Mouse (Mus musculus): ENCODE data around the gene AU040320. TPM values are rescaled to one million over a fixed set of nuclear protein-coding genes. Genes with fewer than 3 reads are reported as not detected.

Gene AU040320
- total RNA-seq, 2 experiments from 2014 or later = 15.4 to 16.8 TPM

DNA sequence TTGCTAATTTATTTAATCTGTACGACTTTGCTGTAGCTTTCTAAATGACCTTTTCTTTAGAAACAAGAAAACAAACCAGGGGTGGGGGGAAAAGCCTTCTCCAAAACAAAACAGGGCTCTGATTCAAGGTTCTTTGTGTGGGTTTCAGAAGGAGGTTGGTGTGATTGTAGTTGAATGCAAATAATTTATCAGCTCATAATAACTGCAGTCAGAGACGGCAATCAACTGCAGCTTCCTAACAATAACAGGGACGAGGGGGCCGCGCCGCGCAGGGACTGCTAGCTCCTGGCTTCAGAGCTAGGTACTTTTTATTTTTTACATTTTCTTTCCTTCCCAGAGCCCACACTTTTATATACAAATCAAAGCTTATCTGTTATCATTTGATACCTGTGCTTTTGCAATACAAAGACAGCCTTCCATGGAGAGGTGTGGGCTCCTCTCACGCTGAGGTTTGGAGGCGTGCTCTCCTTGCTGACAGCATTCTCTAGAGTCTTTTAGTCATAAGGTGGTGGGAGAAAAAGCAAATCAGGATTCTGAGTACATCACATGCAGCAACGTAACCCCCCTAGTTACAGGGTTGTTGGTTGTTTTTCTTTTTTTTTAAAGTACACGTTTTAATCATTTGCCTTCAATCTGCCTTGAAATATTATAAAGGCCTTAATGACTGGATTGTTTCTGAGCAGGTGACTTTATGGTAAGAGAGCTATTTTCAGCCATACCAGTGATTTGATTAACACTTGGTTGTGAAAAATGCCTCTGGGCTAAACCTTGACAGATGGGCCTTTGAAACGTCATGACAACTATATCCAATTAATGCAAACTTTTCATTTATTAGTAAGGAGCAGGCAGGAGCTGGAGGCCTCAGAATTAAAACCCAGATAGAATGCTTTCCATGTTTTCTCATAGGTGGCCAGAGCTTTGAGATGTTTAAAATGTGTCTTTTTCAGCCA lies 26.8 kb downstream of the AU040320 start:
- no peak for ATAC-seq (replicated peaks; ENCODE audit: poor library complexity, severe bottlenecking)

GRCm38 (mm10) chr4:126781871-126782270 lies 28.5 kb downstream of the AU040320 start:
- no peak for ATAC-seq (replicated peaks; ENCODE audit: poor library complexity, severe bottlenecking)

DNA sequence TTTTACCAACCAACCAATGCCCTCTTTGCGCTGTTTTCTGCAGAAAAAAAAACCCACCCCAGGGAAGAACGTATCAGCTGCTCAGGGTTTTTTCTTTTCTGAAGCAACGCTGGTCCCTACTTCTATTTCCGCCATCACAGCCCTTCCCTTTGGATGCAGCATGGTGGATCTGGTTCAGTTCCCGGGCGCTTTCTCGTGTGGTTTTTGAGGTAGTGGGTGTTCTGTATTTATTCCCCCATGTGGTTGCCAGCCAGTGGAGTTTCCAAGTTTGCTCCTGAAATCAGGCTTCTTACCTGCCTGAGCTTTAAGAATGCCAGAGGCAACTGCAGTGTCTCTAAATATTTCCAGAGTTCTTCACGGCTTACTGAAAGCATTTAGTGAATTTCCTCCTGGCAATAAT lies 29.2 kb downstream of the AU040320 start:
- no peak for ATAC-seq (replicated peaks; ENCODE audit: poor library complexity, severe bottlenecking)

DNA sequence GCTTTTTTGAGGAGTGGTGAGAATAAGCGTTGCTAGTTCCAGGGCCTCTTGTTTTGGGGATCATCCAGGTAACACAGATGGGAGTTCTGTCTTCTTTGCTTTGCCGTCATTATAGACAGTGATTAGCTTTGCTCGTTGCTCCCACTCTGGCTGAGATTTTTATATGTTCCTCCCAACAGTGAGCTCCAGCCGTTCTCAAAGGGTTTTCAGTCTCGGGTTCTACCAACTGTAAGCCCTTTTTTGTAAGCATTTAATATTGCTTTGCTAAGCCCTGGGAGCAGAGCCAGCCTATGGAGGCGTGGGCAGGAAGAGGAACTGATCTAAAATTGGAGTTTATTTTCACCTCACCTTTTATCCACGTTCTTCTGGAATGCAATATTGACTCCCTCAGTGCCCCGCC lies 29.7 kb downstream of the AU040320 start:
- ATAC-seq (replicated peaks; ENCODE audit: poor library complexity, severe bottlenecking) = no peak

GRCm38 (mm10) chr4:126792341-126793102 lies 39.2 kb downstream of the AU040320 start:
- no peak for ATAC-seq (replicated peaks; ENCODE audit: poor library complexity, severe bottlenecking)

DNA sequence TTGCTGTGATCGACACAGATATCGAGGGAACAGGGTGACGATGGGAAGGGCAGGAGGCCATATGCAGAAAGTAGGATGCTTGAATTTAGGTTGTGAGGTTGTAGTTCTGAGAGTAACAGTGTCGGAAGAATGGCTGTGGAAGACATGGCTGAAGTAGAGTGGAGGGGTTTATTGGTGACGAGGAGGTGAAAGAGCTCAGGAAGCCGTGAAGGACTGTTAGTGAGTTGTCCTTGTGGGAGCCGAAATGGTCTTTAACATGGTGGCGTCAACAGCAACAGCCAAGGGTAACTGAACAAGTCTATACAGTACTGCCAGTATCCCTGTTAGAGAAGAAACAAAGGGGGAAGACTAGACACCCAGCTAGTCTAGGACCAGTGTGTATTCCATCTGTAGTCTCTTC lies 48.8 kb downstream of the AU040320 start:
- ATAC-seq (replicated peaks; ENCODE audit: poor library complexity, severe bottlenecking) = no peak

DNA sequence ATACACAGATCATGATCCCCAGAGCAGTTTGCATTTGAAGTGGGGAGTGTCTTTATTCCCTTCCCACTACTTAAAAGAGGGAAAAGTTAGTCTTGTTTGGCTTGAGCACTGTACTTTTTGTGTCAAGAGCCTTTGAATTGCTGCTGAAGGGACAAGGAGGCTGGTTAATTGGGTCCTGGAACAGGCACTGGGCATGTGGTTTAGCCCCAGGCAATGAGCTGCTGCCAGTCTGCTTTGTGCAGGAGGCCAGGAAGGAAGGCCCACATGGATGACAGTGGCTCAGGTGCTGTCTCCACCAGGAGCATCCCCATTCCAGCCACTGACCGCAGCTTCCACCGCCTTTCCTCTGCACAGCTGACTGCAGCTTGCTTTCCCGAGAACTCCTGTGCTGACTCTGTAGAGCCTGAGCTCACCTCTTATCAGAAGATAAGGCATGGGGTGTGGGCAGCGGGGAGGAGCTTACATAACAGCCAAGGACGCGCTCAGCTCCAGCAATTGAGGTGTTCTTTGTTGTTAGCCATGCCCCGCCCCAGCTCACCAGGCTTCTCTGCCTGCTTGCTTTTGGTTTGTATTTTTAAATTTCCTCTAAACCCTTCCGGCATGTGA lies 50.0 kb downstream of the AU040320 start:
- ATAC-seq (replicated peaks; ENCODE audit: poor library complexity, severe bottlenecking) = no peak

DNA sequence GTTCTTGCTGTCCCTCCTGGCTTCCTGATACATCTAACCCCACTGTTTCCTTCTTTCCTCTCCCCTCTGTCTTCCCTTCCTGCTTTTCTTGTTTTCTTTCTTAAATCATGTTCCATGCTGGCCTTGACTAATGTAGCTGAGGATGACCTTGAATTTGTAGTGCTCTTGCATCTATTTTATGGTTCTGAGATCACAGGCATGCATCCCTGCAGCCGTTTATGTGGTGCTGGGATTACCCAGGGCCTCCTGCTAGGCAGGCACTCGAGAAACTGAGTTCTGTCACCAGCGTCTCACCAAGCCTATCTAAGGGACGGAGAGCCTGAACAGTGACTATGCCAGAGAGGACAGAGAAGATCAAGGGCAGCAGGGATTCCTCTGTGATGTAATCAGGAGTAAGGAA lies 52.4 kb downstream of the AU040320 start:
- no peak for ATAC-seq (replicated peaks; ENCODE audit: poor library complexity, severe bottlenecking)

GRCm38 (mm10) chr4:126806692-126807427 lies 53.5 kb downstream of the AU040320 start:
- ATAC-seq (replicated peaks; ENCODE audit: poor library complexity, severe bottlenecking) = no peak

DNA sequence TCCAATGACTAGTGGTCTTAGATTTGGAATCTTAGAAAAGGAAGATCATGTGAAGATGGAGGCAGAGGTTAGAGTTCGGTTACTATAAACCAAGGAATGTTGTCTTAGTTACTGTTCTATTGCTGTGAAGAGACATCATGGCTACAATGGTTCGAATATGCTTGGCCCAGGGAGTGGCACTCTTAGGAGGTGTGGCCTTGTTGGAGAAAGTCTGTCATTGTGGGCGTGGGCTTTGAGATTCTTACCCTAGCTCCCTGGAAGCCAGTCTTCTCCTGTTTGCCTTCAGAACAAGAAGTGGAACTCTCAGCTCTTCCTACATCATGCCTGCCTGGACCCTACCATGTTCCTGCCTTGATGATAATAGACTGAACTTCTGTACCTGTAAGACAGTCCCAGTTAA lies 57.2 kb downstream of the AU040320 start:
- ATAC-seq (replicated peaks; ENCODE audit: poor library complexity, severe bottlenecking) = no peak

DNA sequence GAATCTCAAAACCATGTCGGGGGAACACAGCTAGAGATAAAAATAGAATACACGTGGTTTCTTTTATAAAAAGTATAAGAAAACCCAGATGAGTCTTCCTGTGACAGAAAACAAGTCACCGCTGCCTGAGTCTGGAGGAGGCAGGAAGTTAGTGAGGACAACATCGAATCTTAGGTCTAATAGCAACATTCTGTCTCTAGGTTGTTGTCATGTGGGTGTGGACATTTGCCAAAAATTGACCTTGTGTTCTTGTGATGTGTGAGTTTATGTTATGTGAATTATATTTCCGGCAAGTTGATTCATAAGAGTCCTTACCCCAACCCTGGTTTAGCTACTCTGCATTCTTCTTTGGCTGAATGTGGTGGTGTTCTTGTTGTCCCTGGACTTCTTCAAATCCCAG lies 59.9 kb downstream of the AU040320 start:
- no peak for ATAC-seq (replicated peaks; ENCODE audit: poor library complexity, severe bottlenecking)

GRCm38 (mm10) chr4:126814854-126815253 lies 61.5 kb downstream of the AU040320 start:
- peak; percentile 84 for ATAC-seq (replicated peaks; ENCODE audit: poor library complexity, severe bottlenecking)

DNA sequence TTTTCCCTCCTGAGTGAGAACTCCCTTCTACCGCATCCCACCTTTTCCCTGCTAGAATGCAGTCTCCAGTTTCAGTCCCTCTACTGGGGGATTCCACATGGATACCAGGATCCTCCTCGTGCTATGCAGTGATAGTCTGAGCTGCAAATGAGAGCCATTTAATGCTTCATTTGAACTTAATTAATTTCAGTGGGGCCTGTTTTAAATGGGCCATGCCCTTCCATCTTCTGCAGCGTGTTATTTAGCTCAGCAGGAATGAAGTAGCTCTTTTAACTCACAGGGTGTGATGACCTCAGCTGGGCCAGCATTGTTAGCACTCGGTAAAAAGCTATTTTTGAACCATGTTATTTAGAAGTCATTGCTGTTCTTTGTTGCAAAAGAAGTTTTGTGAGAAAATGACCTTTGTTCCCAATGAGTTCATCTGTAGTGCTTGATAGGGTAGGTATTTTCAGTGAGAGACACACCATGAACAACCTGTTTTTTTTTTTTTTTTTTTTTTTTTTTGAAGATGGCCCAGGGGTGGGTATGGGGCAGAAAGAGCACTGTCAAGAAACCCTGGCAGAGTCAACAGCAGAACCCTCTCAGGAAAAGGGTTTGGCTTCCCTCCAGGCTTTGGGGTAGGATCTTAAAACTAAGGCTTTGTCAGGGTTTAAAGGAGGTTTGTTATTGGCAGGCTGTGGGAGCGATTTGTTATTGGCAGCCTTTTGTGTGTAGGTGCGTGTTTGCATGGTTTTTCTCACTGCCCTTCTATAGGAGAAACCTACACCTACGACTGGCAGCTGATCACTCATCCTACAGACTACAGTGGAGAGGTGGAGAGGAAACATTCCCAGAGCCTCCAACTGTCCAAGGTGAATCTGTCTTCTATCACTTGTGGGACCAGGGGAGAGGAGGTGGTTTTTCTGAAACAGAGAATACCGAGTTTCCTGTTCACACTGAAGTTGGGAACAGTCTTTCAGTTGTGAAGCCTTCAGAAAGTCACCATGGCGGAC lies 69.8 kb downstream of the AU040320 start:
- no peak for ATAC-seq (replicated peaks; ENCODE audit: poor library complexity, severe bottlenecking)

DNA sequence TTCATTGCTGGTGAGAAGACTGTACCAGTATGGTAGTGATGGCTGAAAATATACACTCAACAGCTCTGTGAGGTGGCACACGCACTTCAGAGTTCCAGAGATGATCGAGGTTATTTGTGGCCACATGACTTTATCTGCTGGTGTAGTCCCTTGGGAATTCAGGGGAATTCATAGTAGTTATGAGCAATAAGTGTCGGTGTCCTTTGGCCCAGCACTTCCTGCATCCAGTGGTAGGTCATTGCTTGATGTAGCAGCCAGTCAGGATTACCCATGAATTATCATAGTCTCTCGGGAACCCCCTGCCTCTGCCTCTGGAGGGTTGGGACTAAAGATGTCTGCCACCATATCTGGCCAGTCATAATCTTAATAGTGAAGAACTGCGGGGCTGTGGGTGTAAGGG lies 70.6 kb downstream of the AU040320 start:
- no peak for ATAC-seq (replicated peaks; ENCODE audit: poor library complexity, severe bottlenecking)

DNA sequence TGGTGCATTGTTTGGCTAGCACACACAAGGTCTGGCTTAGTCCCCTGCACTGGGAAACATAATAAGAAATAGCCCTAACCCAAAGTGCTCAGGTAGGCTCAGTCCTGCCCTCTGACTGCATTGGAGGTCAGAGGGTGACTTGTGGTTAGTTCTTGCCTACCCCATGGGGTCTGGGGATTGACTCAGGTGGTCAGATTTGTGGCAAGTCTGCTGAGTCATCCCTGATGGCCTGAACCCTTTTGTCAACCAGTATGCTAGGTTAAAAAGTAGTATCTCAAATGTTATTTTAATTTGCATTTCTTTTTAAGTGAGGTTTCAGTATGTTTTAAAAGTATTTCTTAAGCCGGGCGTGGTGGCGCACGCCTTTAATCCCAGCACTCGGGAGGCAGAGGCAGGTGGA lies 77.8 kb downstream of the AU040320 start:
- ATAC-seq (replicated peaks; ENCODE audit: poor library complexity, severe bottlenecking) = no peak

- ATAC-seq (replicated peaks; ENCODE audit: poor library complexity, severe bottlenecking) = no peak
Observed at GRCm38 (mm10) chr4:126838799-126839198, 85.5 kb downstream of the AU040320 start.

DNA sequence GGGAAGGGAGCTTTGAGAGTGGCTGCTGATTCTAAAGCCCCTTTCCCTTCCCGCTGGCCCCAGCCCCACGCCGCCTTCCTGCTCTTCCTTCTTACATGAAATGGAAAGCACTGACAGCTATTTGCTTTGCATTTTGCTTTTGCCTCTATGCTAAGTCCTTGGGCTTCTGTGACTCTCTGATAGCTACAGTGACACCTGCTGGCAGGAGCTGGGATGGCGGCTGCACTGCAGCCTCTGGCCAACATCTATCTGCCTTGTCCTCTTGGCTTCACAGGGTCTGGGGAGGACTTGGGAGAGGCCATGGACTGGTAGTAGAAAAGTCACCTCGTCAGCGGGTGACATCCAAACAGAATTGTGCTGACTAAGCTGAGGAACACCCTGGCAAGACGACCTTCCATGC lies 86.5 kb downstream of the AU040320 start:
- ATAC-seq (replicated peaks; ENCODE audit: poor library complexity, severe bottlenecking) = peak; percentile 86

GRCm38 (mm10) chr4:126840996-126841560 lies 87.7 kb downstream of the AU040320 start:
- no peak for ATAC-seq (replicated peaks; ENCODE audit: poor library complexity, severe bottlenecking)

DNA sequence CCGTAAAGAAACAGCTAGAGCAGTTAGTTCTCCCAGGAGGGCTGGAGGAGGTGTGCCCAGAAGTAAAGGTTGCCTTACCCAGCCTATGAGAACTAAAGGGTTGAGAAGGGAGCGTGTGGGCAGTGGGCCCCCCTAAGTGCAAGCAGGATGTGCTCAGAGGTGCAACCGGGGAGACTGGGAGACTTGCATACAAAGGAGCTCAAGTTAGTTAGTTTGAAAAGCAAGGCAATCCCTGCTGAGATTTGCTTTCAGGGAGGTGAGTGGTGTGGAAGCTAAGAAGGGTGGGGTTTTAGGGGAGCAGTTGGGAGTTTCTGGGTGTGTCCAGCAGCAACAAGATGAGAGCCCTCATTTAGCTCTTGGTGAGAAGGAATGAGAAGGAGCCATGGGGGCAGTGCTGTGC lies 89.6 kb downstream of the AU040320 start:
- no peak for ATAC-seq (replicated peaks; ENCODE audit: poor library complexity, severe bottlenecking)

Measured in granulocyte monocyte progenitor cell, adult 5-6 weeks (primary cell).